Mouse (Mus musculus): ENCODE data around the gene Hs3st1. TPM values are rescaled to one million over a fixed set of nuclear protein-coding genes. Genes with fewer than 3 reads are reported as not detected.
"Not testable (repeated sequence)": the region's sequence is repeated elsewhere in the genome, so short reads cannot be mapped to it uniquely, and the experiment has no call there.

Gene Hs3st1
- not detected in 2 replicates for polyA plus RNA-seq (2012; ENCODE audit: insufficient read depth, insufficient read length, low replicate concordance, missing spikeins)

DNA sequence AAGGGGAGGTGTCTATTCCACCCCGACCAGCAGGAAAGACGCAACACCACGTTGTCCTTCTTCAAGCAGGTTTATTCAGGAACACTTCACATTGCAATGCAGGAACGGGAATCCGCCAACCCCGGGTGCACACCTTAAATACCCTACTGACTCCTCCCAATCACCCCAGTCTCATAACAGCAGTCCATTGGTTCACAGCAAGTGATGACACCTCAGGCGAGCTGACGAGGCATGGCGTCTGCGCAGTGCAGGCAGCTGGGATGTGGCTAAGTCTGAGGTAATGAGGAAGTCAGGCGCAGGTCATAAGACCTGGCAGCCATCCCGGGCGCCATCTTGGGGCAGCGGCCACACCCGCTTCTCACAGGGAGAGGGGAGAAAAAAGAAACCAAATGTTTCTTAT, at the start of gene Hs3st1:
Gene Hs3st1, minus strand, starts transcription at position 101 of the 400 bp plus-strand sequence.
- 95% methylated on average over 15 of the region's 15 CpGs for WGBS

DNA sequence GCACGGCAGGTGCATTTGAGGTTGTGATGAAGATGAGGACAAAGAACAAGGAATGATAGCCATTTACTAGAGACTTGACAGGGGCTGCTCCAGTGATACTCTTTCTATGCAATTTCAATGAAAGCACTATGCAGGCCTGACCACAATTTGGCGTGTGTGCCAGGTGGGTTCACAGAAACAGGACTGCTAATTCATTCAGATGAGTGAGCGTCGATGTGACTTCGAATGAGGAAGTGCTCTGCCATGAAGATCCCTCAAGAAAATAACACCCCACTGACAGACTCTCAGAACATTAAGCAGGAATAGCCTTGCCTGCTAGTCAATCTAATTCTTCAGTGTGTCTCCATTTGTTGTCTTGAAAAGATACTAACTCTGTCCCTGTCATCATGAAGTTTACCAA, 49.4 kb upstream of the Hs3st1 start:
- WGBS, result 67% methylated on average over 5 of the region's 5 CpGs
- Histone ChIP-seq H3K4me1 (ENCODE audit: control insufficient read depth, insufficient read depth, low read length) (peaks cover 2% of the 10 kb centered on the region), H3K4me3 (ENCODE audit: insufficient read depth, low read depth, low read length) (no peak overlapping the region), H3K27ac (ENCODE audit: insufficient read depth, low read depth, low read length) (no peak overlapping the region)
- TF ChIP-seq CTCF (IDR thresholded peaks at IDR 0.05; ENCODE audit: insufficient read depth, low read depth, low read length) (no peak), POLR2A (IDR thresholded peaks at IDR 0.05; ENCODE audit: insufficient read depth, low read depth, low read length) (no peak)

More for the DNA sequence above, at the start of gene Hs3st1:
- H3K27ac ChIP-seq (ENCODE audit: insufficient read depth, low read depth, low read length); H3K4me1 ChIP-seq (ENCODE audit: control insufficient read depth, insufficient read depth, low read length); H3K4me3 ChIP-seq (ENCODE audit: insufficient read depth, low read depth, low read length): not testable (repeated sequence)

DNA sequence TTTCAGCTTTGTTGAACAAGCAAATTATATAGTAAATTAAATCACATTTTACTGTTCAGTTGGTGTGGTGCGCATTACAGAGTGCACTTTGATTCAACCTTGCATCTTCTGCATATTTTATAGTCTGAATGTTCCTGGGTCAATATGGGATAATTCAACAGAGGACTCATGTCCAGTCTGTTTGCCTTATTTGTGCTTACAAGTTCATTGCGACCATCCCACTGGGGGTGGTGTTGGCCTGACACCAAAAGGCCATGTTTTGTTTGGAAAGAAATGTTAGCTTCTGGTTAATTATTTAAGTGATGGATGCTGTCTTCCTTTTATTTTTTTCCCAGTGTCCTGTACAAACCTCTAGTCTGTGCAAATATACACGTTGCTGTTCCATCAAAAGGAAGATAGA, 48.7 kb upstream of the Hs3st1 start:
- TF ChIP-seq POLR2A (IDR thresholded peaks at IDR 0.05; ENCODE audit: insufficient read depth, low read depth, low read length) (no peak), CTCF (IDR thresholded peaks at IDR 0.05; ENCODE audit: insufficient read depth, low read depth, low read length) (no peak)
- WGBS, result 13% methylated on average over 3 of the region's 3 CpGs
- H3K27ac ChIP-seq (ENCODE audit: insufficient read depth, low read depth, low read length), result peak overlapping the region; percentile 90

DNA sequence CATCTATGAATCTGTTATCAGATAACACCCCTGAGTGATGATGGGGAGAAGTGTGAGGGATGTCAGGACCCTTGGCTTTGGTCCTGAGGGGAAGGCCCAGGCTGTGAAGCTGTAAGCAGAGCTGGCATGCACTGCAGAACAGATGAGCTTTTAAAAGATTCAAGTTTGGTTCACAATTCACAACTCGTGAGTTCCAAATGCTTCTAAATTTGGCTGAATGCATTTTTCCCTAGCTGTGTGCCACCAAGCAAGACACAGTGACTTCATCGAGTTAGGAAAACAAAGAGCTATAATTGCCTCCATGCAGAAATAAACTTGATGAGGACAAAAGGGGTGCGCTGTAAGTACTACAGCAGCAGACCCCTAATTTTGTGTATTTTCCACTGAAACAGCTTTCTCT, 48.2 kb upstream of the Hs3st1 start:
- no peak for TF ChIP-seq CTCF (IDR thresholded peaks at IDR 0.05; ENCODE audit: insufficient read depth, low read depth, low read length)
- TF ChIP-seq POLR2A (IDR thresholded peaks at IDR 0.05; ENCODE audit: insufficient read depth, low read depth, low read length), result no peak
- H3K4me1 ChIP-seq (ENCODE audit: control insufficient read depth, insufficient read depth, low read length), result peaks cover 2% of the 10 kb centered on the region
- peak overlapping the region; percentile 98 for H3K27ac ChIP-seq (ENCODE audit: insufficient read depth, low read depth, low read length)
- H3K4me3 ChIP-seq (ENCODE audit: insufficient read depth, low read depth, low read length), result no peak overlapping the region
- 12% methylated on average over 3 of the region's 3 CpGs for WGBS

More for the DNA sequence above, 48.7 kb upstream of the Hs3st1 start:
- Histone ChIP-seq H3K4me3 (ENCODE audit: insufficient read depth, low read depth, low read length) (no peak overlapping the region), H3K4me1 (ENCODE audit: control insufficient read depth, insufficient read depth, low read length) (peaks cover 2% of the 10 kb centered on the region)

DNA sequence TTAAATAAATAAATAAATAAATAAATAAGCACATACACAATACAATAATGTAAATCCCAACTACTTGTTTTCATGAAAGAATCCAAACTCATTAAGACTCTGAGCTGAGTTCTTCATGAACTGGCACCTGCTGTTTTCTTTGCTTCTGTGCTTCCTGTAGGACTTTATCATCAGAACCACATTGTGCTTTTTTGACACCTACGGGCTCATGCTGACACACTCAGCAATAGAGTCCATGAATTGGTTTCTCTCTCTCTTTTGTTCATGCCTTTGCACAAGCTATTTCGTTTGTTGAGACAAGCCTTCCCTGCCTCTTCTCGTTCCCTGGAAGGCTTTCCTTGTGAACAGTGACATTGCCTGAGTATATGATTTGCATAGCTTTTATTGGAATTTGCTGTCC, 46.8 kb upstream of the Hs3st1 start:
- 45% methylated on average over 3 of the region's 3 CpGs for WGBS
- no peak for TF ChIP-seq CTCF (IDR thresholded peaks at IDR 0.05; ENCODE audit: insufficient read depth, low read depth, low read length)
- TF ChIP-seq POLR2A (IDR thresholded peaks at IDR 0.05; ENCODE audit: insufficient read depth, low read depth, low read length), result no peak
- 0 out of 2 replicates have a peak overlapping the region, but pooled peaks have one; percentile 10 for H3K27ac ChIP-seq (ENCODE audit: insufficient read depth, low read depth, low read length)
- H3K4me1 ChIP-seq (ENCODE audit: control insufficient read depth, insufficient read depth, low read length), result peaks cover 2% of the 10 kb centered on the region
- no peak overlapping the region for H3K4me3 ChIP-seq (ENCODE audit: insufficient read depth, low read depth, low read length)

DNA sequence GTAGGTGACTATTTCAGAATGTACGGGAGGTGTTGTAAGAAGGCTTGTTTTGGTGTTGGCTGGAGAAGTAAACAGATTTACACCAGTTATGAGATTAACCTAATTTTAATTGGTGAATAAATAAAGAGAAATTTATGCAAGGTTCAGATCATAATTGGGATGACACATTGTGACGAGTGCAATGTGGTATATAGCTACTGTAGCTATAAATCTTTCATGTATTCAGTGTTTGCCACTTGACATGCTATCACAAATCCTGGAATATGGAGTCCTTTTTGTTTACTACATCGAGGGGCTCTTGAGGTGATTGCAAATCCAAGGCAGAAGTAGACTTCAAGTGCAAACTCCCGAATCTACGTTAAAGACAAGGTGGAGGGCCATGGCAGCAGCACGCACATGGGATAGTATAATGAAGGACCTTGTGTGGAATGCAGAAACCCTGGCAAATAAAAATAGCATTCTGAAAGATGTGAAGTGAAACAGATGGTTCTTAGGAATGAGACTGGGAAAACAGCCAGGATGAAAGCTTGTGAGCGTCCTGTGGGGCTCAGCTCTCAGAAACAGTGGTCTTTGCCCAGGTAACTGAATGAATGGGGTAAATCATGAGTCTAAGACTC, 21.9 kb upstream of the Hs3st1 start:
- no peak overlapping the region for H3K27ac ChIP-seq (ENCODE audit: insufficient read depth, low read depth, low read length)
- H3K4me3 ChIP-seq (ENCODE audit: insufficient read depth, low read depth, low read length), result no peak overlapping the region
- H3K4me1 ChIP-seq (ENCODE audit: control insufficient read depth, insufficient read depth, low read length), result no peaks in the 10 kb centered on the region
- TF ChIP-seq CTCF (IDR thresholded peaks at IDR 0.05; ENCODE audit: insufficient read depth, low read depth, low read length) (no peak), POLR2A (IDR thresholded peaks at IDR 0.05; ENCODE audit: insufficient read depth, low read depth, low read length) (no peak)
- WGBS, result 74% methylated on average over 7 of the region's 7 CpGs

DNA sequence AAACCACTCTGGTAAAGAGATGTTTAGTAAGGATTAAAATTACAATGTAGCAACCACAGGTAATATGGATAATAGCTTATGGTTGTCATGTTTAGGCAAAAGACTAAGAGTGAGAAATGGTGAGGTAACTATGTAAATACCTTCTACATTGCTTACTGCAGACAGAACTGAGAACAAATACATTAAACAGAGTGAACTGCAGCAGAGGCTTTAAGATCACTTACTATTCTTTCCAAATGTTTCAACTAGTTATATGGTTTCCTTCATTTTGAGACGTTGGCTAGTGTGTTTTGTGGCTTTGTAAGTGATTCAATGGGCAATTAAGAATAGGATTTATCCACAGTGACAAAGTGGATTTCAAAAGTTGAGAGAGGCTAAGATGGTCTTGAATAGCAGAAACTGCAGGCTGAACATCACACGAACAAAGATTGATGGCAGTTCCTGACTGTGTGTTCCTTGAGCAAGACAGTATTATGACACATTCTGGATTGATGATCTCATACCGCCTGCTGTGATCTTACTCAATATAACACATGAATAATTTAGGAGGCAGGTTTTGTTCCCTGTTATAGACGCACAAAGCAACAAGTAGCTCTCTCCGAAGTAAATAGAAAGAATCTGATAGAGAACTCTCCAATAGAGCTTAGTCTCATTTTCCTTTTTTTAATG, 16.5 kb upstream of the Hs3st1 start:
- H3K4me1 ChIP-seq (ENCODE audit: control insufficient read depth, insufficient read depth, low read length), result no peaks in the 10 kb centered on the region
- TF ChIP-seq CTCF (IDR thresholded peaks at IDR 0.05; ENCODE audit: insufficient read depth, low read depth, low read length), result no peak
- no peak for TF ChIP-seq POLR2A (IDR thresholded peaks at IDR 0.05; ENCODE audit: insufficient read depth, low read depth, low read length)
- WGBS, result 35% methylated on average over 5 of the region's 5 CpGs
- H3K27ac ChIP-seq (ENCODE audit: insufficient read depth, low read depth, low read length), result no peak overlapping the region
- no peak overlapping the region for H3K4me3 ChIP-seq (ENCODE audit: insufficient read depth, low read depth, low read length)

DNA sequence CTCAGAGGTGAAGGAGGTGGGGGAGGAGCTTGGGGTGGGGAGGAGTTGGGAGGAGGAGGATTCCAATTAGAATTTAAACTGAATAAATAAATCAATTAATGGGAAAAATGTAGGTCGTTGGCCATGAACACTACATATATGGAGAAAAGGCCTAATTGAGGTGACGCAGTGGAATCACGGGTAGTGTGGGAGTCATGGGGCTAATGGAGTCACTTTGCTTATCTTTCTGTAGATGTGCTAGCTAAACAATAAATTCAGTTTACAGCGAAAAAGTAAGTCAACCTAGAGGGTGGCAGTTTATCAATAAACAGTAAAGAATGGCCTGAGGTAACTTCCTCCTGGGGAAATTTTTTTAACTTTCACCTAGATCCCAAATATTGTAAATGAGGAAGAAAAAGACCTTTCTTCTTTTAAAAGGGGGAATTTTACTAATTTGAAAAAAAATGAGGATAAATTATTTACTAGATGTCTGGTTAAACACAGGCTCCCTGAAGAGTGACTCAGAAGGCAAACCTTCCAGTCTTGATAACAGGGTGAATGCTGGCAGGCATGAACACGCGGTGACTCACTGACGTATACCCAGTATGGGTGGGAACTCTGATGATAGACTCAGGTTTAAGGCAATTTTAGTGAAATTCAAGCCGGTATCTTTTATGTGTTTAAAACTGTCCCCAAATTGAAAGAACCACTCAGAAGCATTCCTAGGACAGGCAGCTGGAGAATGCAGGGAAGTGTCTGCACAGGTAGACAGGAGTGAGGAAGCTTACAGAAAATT, 6.6 kb upstream of the Hs3st1 start:
- Histone ChIP-seq H3K4me3 (ENCODE audit: insufficient read depth, low read depth, low read length) (no peak overlapping the region), H3K27ac (ENCODE audit: insufficient read depth, low read depth, low read length) (no peak overlapping the region; the same call in 1 of the 2 replicates), H3K4me1 (ENCODE audit: control insufficient read depth, insufficient read depth, low read length) (no peaks in the 10 kb centered on the region)
- TF ChIP-seq CTCF (IDR thresholded peaks at IDR 0.05; ENCODE audit: insufficient read depth, low read depth, low read length) (no peak), POLR2A (IDR thresholded peaks at IDR 0.05; ENCODE audit: insufficient read depth, low read depth, low read length) (no peak)
- 50% methylated on average over 8 of the region's 8 CpGs for WGBS

All from olfactory bulb, adult 2 months (tissue).